Mouse (Mus musculus): Measurements from ENCODE around the gene Aldh1l1. TPM values are rescaled to one million over a fixed set of nuclear protein-coding genes. Genes with fewer than 3 reads are reported as not detected.

Aldh1l1 gene
- total and polyA plus RNA-seq, 3 experiments = 0.11 to 0.13 TPM; not detected in 1

GRCm38 (mm10) chr6:90452603-90453002 is 33.6 kb upstream of the Aldh1l1 start:
- H3K4me2 ChIP-seq (ENCODE audit: insufficient read depth, low read depth, poor library complexity, severe bottlenecking) = no peak overlapping the region
- dilution Hi-C loops (cut with MboI; ENCODE audit: extremely low pct_ligation_motif_present, extremely low pct_unique_long_range_greater_than_20kb, low sequenced_read_pairs) = no loop called here

GRCm38 (mm10) chr6:90453751-90454150 is 32.5 kb upstream of the Aldh1l1 start:
- dilution Hi-C loops (cut with MboI; ENCODE audit: extremely low pct_ligation_motif_present, extremely low pct_unique_long_range_greater_than_20kb, low sequenced_read_pairs) = no loop called here
- H3K9ac ChIP-seq (ENCODE audit: insufficient read depth, low read depth) = no peak overlapping the region

More at GRCm38 (mm10) chr6:90452603-90453002, 33.6 kb upstream of the Aldh1l1 start:
- Histone ChIP-seq H3K9me3 (replicated peaks; ENCODE audit: low read length) (no peaks in the 10 kb centered on the region), H3K4me3 (replicated peaks in 1 of 3; ENCODE audit: low read depth in 2 of 3, low read length in 2 of 3, poor library complexity in 1 of 3) (no peak overlapping the region), H3K27ac (ENCODE audit: insufficient read depth, low read depth) (no peak overlapping the region), H3K27me3 (replicated peaks) (peaks cover 90% of the 10 kb centered on the region), H3K79me2 (replicated peaks; ENCODE audit: control insufficient read depth, extremely low read depth, insufficient read depth, poor library complexity, severe bottlenecking) (no peaks in the 10 kb centered on the region), H3K4me1 (ENCODE audit: control insufficient read depth in 1 of 2, insufficient read depth in 2 of 2) (no peaks in the 10 kb centered on the region), H3K9ac (ENCODE audit: insufficient read depth, low read depth) (no peak overlapping the region), H3K36me3 (replicated peaks in 1 of 2; ENCODE audit: control insufficient read depth in 1 of 2, insufficient read depth in 1 of 2, low read length in 1 of 2) (no peaks in the 10 kb centered on the region)
- DNase-seq (ENCODE audit: extremely low read depth) = no peak
- in situ Hi-C loops (cut with MboI; ENCODE audit: low pct_ligation_motif_present, low pct_unique_long_range_greater_than_20kb, low sequenced_read_pairs) = no loop called here
- no peak for TF ChIP-seq MYC (IDR thresholded peaks at IDR 0.05; ENCODE audit: low read depth, low read length)
- no peak for TF ChIP-seq USF1 (IDR thresholded peaks at IDR 0.05; ENCODE audit: low read depth, low read length)
- no peak for TF ChIP-seq KAT2A (IDR thresholded peaks at IDR 0.05; ENCODE audit: insufficient replicate concordance, low read length)
- no peak for TF ChIP-seq MXI1 (IDR thresholded peaks at IDR 0.05; ENCODE audit: low read depth, low read length)
- TF ChIP-seq POLR2A (IDR thresholded peaks at IDR 0.05; ENCODE audit: low read depth, low read length) = no peak
- no peak for TF ChIP-seq ETS1 (conservative IDR thresholded peaks at IDR 0.05; ENCODE audit: low read depth, low read length)
- TF ChIP-seq MEF2A (IDR thresholded peaks at IDR 0.05; ENCODE audit: borderline replicate concordance, low read depth, low read length) = no peak
- no peak for TF ChIP-seq E2F4 (IDR thresholded peaks at IDR 0.05; ENCODE audit: insufficient replicate concordance, low read depth, low read length)
- TF ChIP-seq NELFE (IDR thresholded peaks at IDR 0.05; ENCODE audit: low read depth, low read length) = no peak
- no peak for TF ChIP-seq TBP (conservative IDR thresholded peaks at IDR 0.05; ENCODE audit: low read depth, low read length)
- TF ChIP-seq MAZ (IDR thresholded peaks at IDR 0.05; ENCODE audit: low read depth, low read length) = no peak
- TF ChIP-seq CHD2 (IDR thresholded peaks at IDR 0.05; ENCODE audit: low read length) = no peak

GRCm38 (mm10) chr6:90457421-90457820 is 28.8 kb upstream of the Aldh1l1 start:
- Histone ChIP-seq H3K4me1 (ENCODE audit: control insufficient read depth in 1 of 2, insufficient read depth in 2 of 2) (no peaks in the 10 kb centered on the region), H3K36me3 (replicated peaks in 1 of 2; ENCODE audit: control insufficient read depth in 1 of 2, insufficient read depth in 1 of 2, low read length in 1 of 2) (no peaks in the 10 kb centered on the region), H3K27ac (ENCODE audit: insufficient read depth, low read depth) (no peak overlapping the region), H3K27me3 (replicated peaks) (peaks cover 81% of the 10 kb centered on the region), H3K4me3 (replicated peaks in 1 of 3; ENCODE audit: low read depth in 2 of 3, low read length in 2 of 3, poor library complexity in 1 of 3) (no peak overlapping the region), H3K9ac (ENCODE audit: insufficient read depth, low read depth) (no peak overlapping the region), H3K79me2 (replicated peaks; ENCODE audit: control insufficient read depth, extremely low read depth, insufficient read depth, poor library complexity, severe bottlenecking) (no peaks in the 10 kb centered on the region), H3K4me2 (ENCODE audit: insufficient read depth, low read depth, poor library complexity, severe bottlenecking) (no peak overlapping the region), H3K9me3 (replicated peaks; ENCODE audit: low read length) (no peaks in the 10 kb centered on the region)
- DNase-seq (ENCODE audit: extremely low read depth) = no peak
- TF ChIP-seq KAT2A (IDR thresholded peaks at IDR 0.05; ENCODE audit: insufficient replicate concordance, low read length) (no peak), GABPA (IDR thresholded peaks at IDR 0.05; ENCODE audit: insufficient replicate concordance, low read depth, low read length) (no peak), SIN3A (IDR thresholded peaks at IDR 0.05; ENCODE audit: low read length) (no peak), TBP (conservative IDR thresholded peaks at IDR 0.05; ENCODE audit: low read depth, low read length) (no peak), JUN (IDR thresholded peaks at IDR 0.05; ENCODE audit: insufficient read depth, low read depth, low read length) (no peak)
- in situ Hi-C loops (cut with MboI; ENCODE audit: low pct_ligation_motif_present, low pct_unique_long_range_greater_than_20kb, low sequenced_read_pairs) (no loop called here), dilution Hi-C loops (cut with MboI; ENCODE audit: extremely low pct_ligation_motif_present, extremely low pct_unique_long_range_greater_than_20kb, low sequenced_read_pairs) (no loop called here)

More at GRCm38 (mm10) chr6:90453751-90454150, 32.5 kb upstream of the Aldh1l1 start:
- in situ Hi-C loops (cut with MboI; ENCODE audit: low pct_ligation_motif_present, low pct_unique_long_range_greater_than_20kb, low sequenced_read_pairs) = no loop called here
- no peak overlapping the region for H3K27ac ChIP-seq (ENCODE audit: insufficient read depth, low read depth)
- no peaks in the 10 kb centered on the region for H3K4me1 ChIP-seq (ENCODE audit: control insufficient read depth in 1 of 2, insufficient read depth in 2 of 2)
- no peak for DNase-seq (ENCODE audit: extremely low read depth)
- H3K4me3 ChIP-seq (replicated peaks in 1 of 3; ENCODE audit: low read depth in 2 of 3, low read length in 2 of 3, poor library complexity in 1 of 3) = no peak overlapping the region
- H3K79me2 ChIP-seq (replicated peaks; ENCODE audit: control insufficient read depth, extremely low read depth, insufficient read depth, poor library complexity, severe bottlenecking) = no peaks in the 10 kb centered on the region
- no peaks in the 10 kb centered on the region for H3K9me3 ChIP-seq (replicated peaks; ENCODE audit: low read length)
- no peak overlapping the region for H3K4me2 ChIP-seq (ENCODE audit: insufficient read depth, low read depth, poor library complexity, severe bottlenecking)
- TF ChIP-seq KAT2A (IDR thresholded peaks at IDR 0.05; ENCODE audit: insufficient replicate concordance, low read length) (no peak), PAX5 (IDR thresholded peaks at IDR 0.05; ENCODE audit: low read length) (no peak), MAX (IDR thresholded peaks at IDR 0.05; ENCODE audit: low read length) (no peak), HCFC1 (IDR thresholded peaks at IDR 0.05; ENCODE audit: low read depth, low read length) (no peak), IRF4 (IDR thresholded peaks at IDR 0.05; ENCODE audit: low read depth, low read length) (no peak)
- H3K27me3 ChIP-seq (replicated peaks) = peaks cover 89% of the 10 kb centered on the region
- no peaks in the 10 kb centered on the region for H3K36me3 ChIP-seq (replicated peaks in 1 of 2; ENCODE audit: control insufficient read depth in 1 of 2, insufficient read depth in 1 of 2, low read length in 1 of 2)

Measured in CH12.LX (cell line).